Mouse (Mus musculus): ENCODE measurements around the gene Ppif. TPM values are rescaled to one million over a fixed set of nuclear protein-coding genes. Genes with fewer than 3 reads are reported as not detected.

Ppif gene
- polyA plus RNA-seq, 1 experiment from 2014 or later = 26.4 TPM

Other genes with a start within 250 kb of the Ppif start
- 41.9 and 50.5 TPM in 2 replicates for gene Zmiz1, start 235.0 kb upstream of the Ppif start, polyA plus RNA-seq (2015; fragmentation: Nextera tagmentation; extraction: Ambion mirVana)
- gene Zcchc24, start 74.9 kb downstream of the Ppif start, polyA plus RNA-seq (2015; fragmentation: Nextera tagmentation; extraction: Ambion mirVana) = 31.6 and 35.4 TPM in 2 replicates
- gene Anxa11, start 148.0 kb downstream of the Ppif start, polyA plus RNA-seq (2015; fragmentation: Nextera tagmentation; extraction: Ambion mirVana) = 20.9 and 28.6 TPM in 2 replicates
- gene Plac9a, start 208.9 kb downstream of the Ppif start, polyA plus RNA-seq (2015; fragmentation: Nextera tagmentation; extraction: Ambion mirVana) = 2.5 TPM in 1 of 2 replicates, not detected in the other
- gene Tmem254a, start 233.5 kb downstream of the Ppif start, polyA plus RNA-seq (2015; fragmentation: Nextera tagmentation; extraction: Ambion mirVana) = 2.9 and 4.2 TPM in 2 replicates
- gene Cphx1, start 244.2 kb downstream of the Ppif start, polyA plus RNA-seq (2015; fragmentation: Nextera tagmentation; extraction: Ambion mirVana) = not detected in 2 replicates

Data from limb, embryonic 15.5 days (tissue).